ENCODE assay signal across 18 mouse cellular contexts in genomic region chr8:90391483-90392074, GRCm38 (mm10). TPM values are rescaled to one million over a fixed set of nuclear protein-coding genes. Genes with fewer than 3 reads are reported as not detected.
DNase-seq lines count a peak whose midpoint lies in the region; ATAC-seq and TF ChIP-seq lines count a peak whose summit lies in the region.
"Had no signal": no experiment of that assay in that cellular context is flagged by ENCODE, and none has a peak within 500 bp of the region (broad histone marks: within the 10 kb centered on the region; RNA-seq: fewer than 3 reads in every experiment).

No protein-coding gene starts in this region.

- no peaks in the 10 kb centered on the region for H3K4me1 ChIP-seq in lung, postnatal 0 days (ENCODE audit: insufficient read depth, low read depth, low read length)
- no peaks in the 10 kb centered on the region for H3K4me1 ChIP-seq in liver, embryonic 11.5 days (replicated peaks; ENCODE audit: control insufficient read depth, insufficient read depth, low read length)
- H3K4me1 ChIP-seq: limb, embryonic 13.5 days; megakaryocyte, embryonic 14.5 days had no signal

- 45% methylated on average over 3 of the region's 3 CpGs for WGBS in lung, postnatal 0 days
- WGBS in liver, embryonic 11.5 days = 56% methylated on average over 3 of the region's 3 CpGs
- 0% methylated on average over 2 of the region's 3 CpGs for WGBS in macrophage (ENCODE audit: missing documents)

- TF ChIP-seq CTCF in lung, postnatal 0 days (IDR thresholded peaks at IDR 0.05) = no peak

- no peaks in the 10 kb centered on the region for H3K27me3 ChIP-seq in lung, postnatal 0 days (replicated peaks; ENCODE audit: insufficient read depth, low read length)
- no peaks in the 10 kb centered on the region for H3K27me3 ChIP-seq in liver, embryonic 11.5 days (replicated peaks; ENCODE audit: control insufficient read depth, insufficient read depth, low read length)
- H3K27me3 ChIP-seq: limb, embryonic 13.5 days; megakaryocyte, embryonic 14.5 days; midbrain, embryonic 15.5 days had no signal

- ATAC-seq in lung, postnatal 0 days = no peak
- ATAC-seq in liver, embryonic 11.5 days (replicated peaks; ENCODE audit: low FRiP score) = 0 out of 2 replicates have a peak, but pooled peaks have one; percentile 31
- ATAC-seq: midbrain, embryonic 15.5 days had no signal

- no peak overlapping the region for H3K4me2 ChIP-seq in lung, postnatal 0 days (replicated peaks; ENCODE audit: low read depth, low read length)
- H3K4me2 ChIP-seq in liver, embryonic 11.5 days = no peak overlapping the region
- H3K4me2 ChIP-seq: limb, embryonic 13.5 days; midbrain, embryonic 15.5 days had no signal

- peak; percentile 23 for DNase-seq in lung, postnatal 0 days (ENCODE audit: low spot score)
- no peak for DNase-seq in lung, postnatal 14 days
- DNase-seq in liver, embryonic 11.5 days (ENCODE audit: low spot score) = no peak
- DNase-seq in thymus, postnatal 0 days (ENCODE audit: low spot score) = no peak
- DNase-seq in frontal cortex, postnatal 10 days (ENCODE audit: low spot score in 2 of 2) = no peak
- no peak for DNase-seq in c-Kit-positive CD71-positive TER-119-positive erythroid progenitor cells, embryonic 14.5 days (ENCODE audit: low spot score)
- DNase-seq: cerebellum, postnatal 25 days; gastrocnemius, postnatal 10 days; kidney, adult 18-20 months; kidney, postnatal 14 days; right cerebral cortex, postnatal 4 days; thymus, adult 18-20 months had no signal

- no peaks in the 10 kb centered on the region for H3K9me3 ChIP-seq in lung, postnatal 0 days (ENCODE audit: low read length)
- H3K9me3 ChIP-seq in liver, embryonic 11.5 days (ENCODE audit: control insufficient read depth, low read length) = no peaks in the 10 kb centered on the region
- H3K9me3 ChIP-seq: limb, embryonic 13.5 days; megakaryocyte, embryonic 14.5 days; midbrain, embryonic 15.5 days had no signal

- H3K79me2 ChIP-seq in macrophage (ENCODE audit: inconsistent target) = no peaks in the 10 kb centered on the region

- H3K4me3 ChIP-seq in lung, postnatal 0 days (ENCODE audit: low read depth, low read length) = no peak overlapping the region
- no peak overlapping the region for H3K4me3 ChIP-seq in liver, embryonic 11.5 days (ENCODE audit: low read depth, low read length)
- H3K4me3 ChIP-seq in macrophage (ENCODE audit: inconsistent target) = no peak overlapping the region
- H3K4me3 ChIP-seq: erythroblast, embryonic 14.5 days; limb, embryonic 13.5 days; megakaryocyte, embryonic 14.5 days; midbrain, embryonic 15.5 days had no signal

- H3K27ac ChIP-seq in lung, postnatal 0 days (ENCODE audit: low read length) = no peak overlapping the region
- no peak overlapping the region for H3K27ac ChIP-seq in liver, embryonic 11.5 days (ENCODE audit: low read depth, low read length)
- H3K27ac ChIP-seq in macrophage = 0 out of 2 replicates have a peak overlapping the region, but pooled peaks have one; percentile 0
- H3K27ac ChIP-seq: limb, embryonic 13.5 days; midbrain, embryonic 15.5 days had no signal

- no peak for TF ChIP-seq EP300 in lung, postnatal 0 days (IDR thresholded peaks at IDR 0.05)

- no peak overlapping the region for H3K9ac ChIP-seq in lung, postnatal 0 days (replicated peaks; ENCODE audit: low read depth)
- no peak overlapping the region for H3K9ac ChIP-seq in liver, embryonic 11.5 days (ENCODE audit: low read depth, low read length)
- H3K9ac ChIP-seq: limb, embryonic 13.5 days; midbrain, embryonic 15.5 days had no signal

- H3K36me3 ChIP-seq in lung, postnatal 0 days (ENCODE audit: insufficient read depth, low read length) = no peaks in the 10 kb centered on the region
- H3K36me3 ChIP-seq in liver, embryonic 11.5 days (ENCODE audit: control insufficient read depth, insufficient read depth, low read length) = no peaks in the 10 kb centered on the region
- no peaks in the 10 kb centered on the region for H3K36me3 ChIP-seq in macrophage (ENCODE audit: inconsistent target)
- H3K36me3 ChIP-seq: G1E; limb, embryonic 13.5 days; midbrain, embryonic 15.5 days had no signal

RNA-seq across cellular contexts. Expression of gene Tox3, which starts 43.4 kb away (rescaled TPM):
- 7.6 and 8.7 TPM in 2 replicates for polyA plus RNA-seq in lung, postnatal 0 days (2015; fragmentation: Nextera tagmentation; extraction: Ambion mirVana)
- polyA plus RNA-seq in liver, embryonic 11.5 days (2014; fragmentation: Nextera tagmentation; extraction: Ambion mirVana) = 1.8 TPM in 2 replicates
- not detected for total RNA-seq in macrophage (2018; cell fraction: chromatin; rRNA removed)
- under 1 TPM in 3 of 26 experiments, not detected in 23; 0.04 to 0.17 (median 0.04) TPM for total RNA-seq in macrophage (2018; cell fraction: cytosol; rRNA removed)
- total RNA-seq in macrophage (2018; cell fraction: nucleus; rRNA removed) = not detected
- not detected in 3 replicates for polyA plus RNA-seq in macrophage (2018)
- polyA plus RNA-seq in thymus, postnatal 0 days (2015; fragmentation: Nextera tagmentation; extraction: Ambion mirVana) = 3.1 and 3.3 TPM in 2 replicates
- total RNA-seq: G1E had no signal
- polyA plus RNA-seq: erythroblast, embryonic 14.5 days; G1E had no signal
